Mouse (Mus musculus): Measurements from ENCODE around the gene Lnx2. TPM values are rescaled to one million over a fixed set of nuclear protein-coding genes. Genes with fewer than 3 reads are reported as not detected.

The Lnx2 gene
- polyA plus RNA-seq, 1 experiment from 2014 or later, result 16.0 TPM

GRCm38 (mm10) chr5:147043240-147043844, 33.0 kb downstream of the Lnx2 start:
- Histone ChIP-seq H3K4me2 (replicated peaks; ENCODE audit: low read depth, low read length) (peak overlapping the region; percentile 9; the same call in 1 of the 2 replicates), H3K9me3 (ENCODE audit: low read length) (no peaks in the 10 kb centered on the region), H3K27ac (ENCODE audit: low read length) (no peak overlapping the region), H3K9ac (replicated peaks; ENCODE audit: low read length) (no peak overlapping the region), H3K27me3 (ENCODE audit: insufficient read depth, low read length) (no peaks in the 10 kb centered on the region), H3K36me3 (ENCODE audit: insufficient read depth, low read length) (peaks cover 14% of the 10 kb centered on the region), H3K4me3 (ENCODE audit: low read length) (no peak overlapping the region), H3K4me1 (ENCODE audit: insufficient read depth, low read length) (peaks cover 31% of the 10 kb centered on the region)
- WGBS, result 34% methylated on average over 15 of the region's 15 CpGs
- ATAC-seq (ENCODE audit: low FRiP score, low TSS enrichment), result peak; percentile 60

GRCm38 (mm10) chr5:147041965-147042937, 34.1 kb downstream of the Lnx2 start:
- H3K9ac ChIP-seq (replicated peaks; ENCODE audit: low read length), result no peak overlapping the region
- no peak overlapping the region for H3K27ac ChIP-seq (ENCODE audit: low read length)
- H3K27me3 ChIP-seq (ENCODE audit: insufficient read depth, low read length), result no peaks in the 10 kb centered on the region
- no peak for ATAC-seq (ENCODE audit: low FRiP score, low TSS enrichment)
- 60% methylated on average over 40 of the region's 40 CpGs for WGBS
- H3K4me1 ChIP-seq (ENCODE audit: insufficient read depth, low read length), result peaks cover 40% of the 10 kb centered on the region
- H3K4me3 ChIP-seq (ENCODE audit: low read length), result no peak overlapping the region
- H3K9me3 ChIP-seq (ENCODE audit: low read length), result no peaks in the 10 kb centered on the region
- H3K36me3 ChIP-seq (ENCODE audit: insufficient read depth, low read length), result peaks cover 14% of the 10 kb centered on the region
- H3K4me2 ChIP-seq (replicated peaks; ENCODE audit: low read depth, low read length), result no peak overlapping the region

- WGBS, result 81% methylated on average over 5 of the region's 5 CpGs
- H3K4me2 ChIP-seq (replicated peaks; ENCODE audit: low read depth, low read length), result no peak overlapping the region
- H3K4me1 ChIP-seq (ENCODE audit: insufficient read depth, low read length), result peaks cover 42% of the 10 kb centered on the region
- no peaks in the 10 kb centered on the region for H3K9me3 ChIP-seq (ENCODE audit: low read length)
- no peak overlapping the region for H3K9ac ChIP-seq (replicated peaks; ENCODE audit: low read length)
- no peaks in the 10 kb centered on the region for H3K27me3 ChIP-seq (ENCODE audit: insufficient read depth, low read length)
- no peak overlapping the region for H3K4me3 ChIP-seq (ENCODE audit: low read length)
- H3K36me3 ChIP-seq (ENCODE audit: insufficient read depth, low read length), result peaks cover 14% of the 10 kb centered on the region
- ATAC-seq (ENCODE audit: low FRiP score, low TSS enrichment), result no peak
- H3K27ac ChIP-seq (ENCODE audit: low read length), result no peak overlapping the region
Observed at GRCm38 (mm10) chr5:147039394-147039793, 37.0 kb downstream of the Lnx2 start.

- Histone ChIP-seq H3K4me3 (ENCODE audit: low read length) (no peak overlapping the region), H3K9me3 (ENCODE audit: low read length) (no peaks in the 10 kb centered on the region), H3K4me2 (replicated peaks; ENCODE audit: low read depth, low read length) (no peak overlapping the region), H3K27me3 (ENCODE audit: insufficient read depth, low read length) (no peaks in the 10 kb centered on the region), H3K27ac (ENCODE audit: low read length) (no peak overlapping the region), H3K36me3 (ENCODE audit: insufficient read depth, low read length) (peaks cover 14% of the 10 kb centered on the region), H3K4me1 (ENCODE audit: insufficient read depth, low read length) (peaks cover 44% of the 10 kb centered on the region), H3K9ac (replicated peaks; ENCODE audit: low read length) (no peak overlapping the region)
- no peak for ATAC-seq (ENCODE audit: low FRiP score, low TSS enrichment)
- 51% methylated on average over 3 of the region's 3 CpGs for WGBS
Observed at GRCm38 (mm10) chr5:147037601-147038000, 38.8 kb downstream of the Lnx2 start.

GRCm38 (mm10) chr5:147036661-147037060, 39.7 kb downstream of the Lnx2 start:
- no peaks in the 10 kb centered on the region for H3K27me3 ChIP-seq (ENCODE audit: insufficient read depth, low read length)
- peaks cover 37% of the 10 kb centered on the region for H3K4me1 ChIP-seq (ENCODE audit: insufficient read depth, low read length)
- WGBS, result 71% methylated on average over 5 of the region's 5 CpGs
- peak overlapping the region; percentile 2 for H3K27ac ChIP-seq (ENCODE audit: low read length)
- H3K4me2 ChIP-seq (replicated peaks; ENCODE audit: low read depth, low read length), result no peak overlapping the region
- H3K9ac ChIP-seq (replicated peaks; ENCODE audit: low read length), result no peak overlapping the region
- ATAC-seq (ENCODE audit: low FRiP score, low TSS enrichment), result no peak
- no peak overlapping the region for H3K4me3 ChIP-seq (ENCODE audit: low read length)
- H3K9me3 ChIP-seq (ENCODE audit: low read length), result no peaks in the 10 kb centered on the region
- H3K36me3 ChIP-seq (ENCODE audit: insufficient read depth, low read length), result peaks cover 16% of the 10 kb centered on the region

GRCm38 (mm10) chr5:147036028-147036427, 40.4 kb downstream of the Lnx2 start:
- peaks cover 10% of the 10 kb centered on the region for H3K36me3 ChIP-seq (ENCODE audit: insufficient read depth, low read length)
- no peak overlapping the region for H3K4me3 ChIP-seq (ENCODE audit: low read length)
- no peaks in the 10 kb centered on the region for H3K9me3 ChIP-seq (ENCODE audit: low read length)
- peaks cover 33% of the 10 kb centered on the region for H3K4me1 ChIP-seq (ENCODE audit: insufficient read depth, low read length)
- H3K27ac ChIP-seq (ENCODE audit: low read length), result peak overlapping the region; percentile 2; the same call in 1 of the 2 replicates
- no peaks in the 10 kb centered on the region for H3K27me3 ChIP-seq (ENCODE audit: insufficient read depth, low read length)
- no peak overlapping the region for H3K4me2 ChIP-seq (replicated peaks; ENCODE audit: low read depth, low read length)
- 84% methylated on average over 10 of the region's 10 CpGs for WGBS
- ATAC-seq (ENCODE audit: low FRiP score, low TSS enrichment), result 0 out of 2 replicates have a peak, but pooled peaks have one; percentile 43
- H3K9ac ChIP-seq (replicated peaks; ENCODE audit: low read length), result no peak overlapping the region

GRCm38 (mm10) chr5:147035301-147035700, 41.1 kb downstream of the Lnx2 start:
- 76% methylated on average over 6 of the region's 6 CpGs for WGBS
- Histone ChIP-seq H3K9me3 (ENCODE audit: low read length) (no peaks in the 10 kb centered on the region), H3K27ac (ENCODE audit: low read length) (no peak overlapping the region; the same call in 1 of the 2 replicates), H3K9ac (replicated peaks; ENCODE audit: low read length) (no peak overlapping the region), H3K36me3 (ENCODE audit: insufficient read depth, low read length) (peaks cover 9% of the 10 kb centered on the region; the same call in 1 of the 2 replicates), H3K27me3 (ENCODE audit: insufficient read depth, low read length) (no peaks in the 10 kb centered on the region), H3K4me2 (replicated peaks; ENCODE audit: low read depth, low read length) (no peak overlapping the region), H3K4me3 (ENCODE audit: low read length) (no peak overlapping the region), H3K4me1 (ENCODE audit: insufficient read depth, low read length) (peaks cover 33% of the 10 kb centered on the region)
- ATAC-seq (ENCODE audit: low FRiP score, low TSS enrichment), result no peak

GRCm38 (mm10) chr5:147034283-147034682, 42.1 kb downstream of the Lnx2 start:
- no peaks in the 10 kb centered on the region for H3K9me3 ChIP-seq (ENCODE audit: low read length)
- H3K4me1 ChIP-seq (ENCODE audit: insufficient read depth, low read length), result peaks cover 33% of the 10 kb centered on the region
- H3K4me2 ChIP-seq (replicated peaks; ENCODE audit: low read depth, low read length), result peak overlapping the region; percentile 11; the same call in 1 of the 2 replicates
- no peak overlapping the region for H3K27ac ChIP-seq (ENCODE audit: low read length)
- no peak for ATAC-seq (ENCODE audit: low FRiP score, low TSS enrichment)
- H3K9ac ChIP-seq (replicated peaks; ENCODE audit: low read length), result no peak overlapping the region; the same call in 1 of the 2 replicates
- WGBS, result 30% methylated on average over 12 of the region's 12 CpGs
- H3K4me3 ChIP-seq (ENCODE audit: low read length), result no peak overlapping the region
- H3K36me3 ChIP-seq (ENCODE audit: insufficient read depth, low read length), result peaks cover 9% of the 10 kb centered on the region; the same call in 1 of the 2 replicates
- H3K27me3 ChIP-seq (ENCODE audit: insufficient read depth, low read length), result no peaks in the 10 kb centered on the region

GRCm38 (mm10) chr5:147033155-147033554, 43.2 kb downstream of the Lnx2 start:
- no peaks in the 10 kb centered on the region for H3K9me3 ChIP-seq (ENCODE audit: low read length)
- no peak overlapping the region for H3K9ac ChIP-seq (replicated peaks; ENCODE audit: low read length)
- H3K27ac ChIP-seq (ENCODE audit: low read length), result no peak overlapping the region
- H3K36me3 ChIP-seq (ENCODE audit: insufficient read depth, low read length), result peaks cover 18% of the 10 kb centered on the region
- ATAC-seq (ENCODE audit: low FRiP score, low TSS enrichment), result no peak
- no peak overlapping the region for H3K4me3 ChIP-seq (ENCODE audit: low read length)
- peaks cover 27% of the 10 kb centered on the region for H3K4me1 ChIP-seq (ENCODE audit: insufficient read depth, low read length)
- WGBS, result 53% methylated on average over 13 of the region's 13 CpGs
- H3K27me3 ChIP-seq (ENCODE audit: insufficient read depth, low read length), result no peaks in the 10 kb centered on the region
- no peak overlapping the region for H3K4me2 ChIP-seq (replicated peaks; ENCODE audit: low read depth, low read length)
